Comparison of ENCODE assay signal across 34 mouse cellular contexts in genomic region chr16:42291572-42291971, GRCm38 (mm10). TPM values are rescaled to one million over a fixed set of nuclear protein-coding genes. Genes with fewer than 3 reads are reported as not detected.
DNase-seq lines count a peak whose midpoint lies in the region; ATAC-seq and TF ChIP-seq lines count a peak whose summit lies in the region.
"Had no signal": no experiment of that assay in that cellular context is flagged by ENCODE, and none has a peak within 500 bp of the region (broad histone marks: within the 10 kb centered on the region; RNA-seq: fewer than 3 reads in every experiment).

No protein-coding gene starts in this region.

- 76% methylated on average over 8 of the region's 8 CpGs for WGBS in hindbrain, embryonic 13.5 days
- 74% methylated on average over 8 of the region's 8 CpGs for WGBS in hindbrain, embryonic 10.5 days
- WGBS in midbrain, embryonic 12.5 days = 66% methylated on average over 8 of the region's 8 CpGs
- 43% methylated on average over 8 of the region's 8 CpGs for WGBS in midbrain, postnatal 0 days

- no peaks in the 10 kb centered on the region for H3K9me3 ChIP-seq in hindbrain, embryonic 13.5 days
- H3K9me3 ChIP-seq in hindbrain, embryonic 10.5 days = no peaks in the 10 kb centered on the region
- no peaks in the 10 kb centered on the region for H3K9me3 ChIP-seq in midbrain, embryonic 12.5 days
- no peaks in the 10 kb centered on the region for H3K9me3 ChIP-seq in midbrain, postnatal 0 days (ENCODE audit: low read length)
- H3K9me3 ChIP-seq: embryonic facial prominence, embryonic 13.5 days; forebrain, embryonic 10.5 days; heart, embryonic 10.5 days; heart, embryonic 15.5 days; intestine, embryonic 15.5 days had no signal

- no peak overlapping the region for H3K4me3 ChIP-seq in hindbrain, embryonic 13.5 days
- no peak overlapping the region for H3K4me3 ChIP-seq in hindbrain, embryonic 10.5 days
- H3K4me3 ChIP-seq in midbrain, embryonic 12.5 days = no peak overlapping the region
- no peak overlapping the region for H3K4me3 ChIP-seq in midbrain, postnatal 0 days (ENCODE audit: low read depth, low read length)
- H3K4me3 ChIP-seq: embryonic facial prominence, embryonic 13.5 days; forebrain, embryonic 10.5 days; heart, embryonic 10.5 days; heart, embryonic 15.5 days; intestine, embryonic 15.5 days; layer of hippocampus, adult 2 months; myocyte had no signal

- no peak overlapping the region for H3K4me2 ChIP-seq in hindbrain, embryonic 13.5 days
- H3K4me2 ChIP-seq in midbrain, embryonic 12.5 days (replicated peaks) = no peak overlapping the region
- no peak overlapping the region for H3K4me2 ChIP-seq in midbrain, postnatal 0 days (ENCODE audit: low read depth, low read length, poor library complexity, severe bottlenecking)
- H3K4me2 ChIP-seq: embryonic facial prominence, embryonic 13.5 days; heart, embryonic 15.5 days; hindbrain, embryonic 14.5 days; intestine, embryonic 15.5 days; lung, embryonic 14.5 days had no signal

- H3K4me1 ChIP-seq in hindbrain, embryonic 13.5 days (replicated peaks) = peaks cover 8% of the 10 kb centered on the region
- H3K4me1 ChIP-seq in hindbrain, embryonic 10.5 days (replicated peaks) = no peaks in the 10 kb centered on the region
- H3K4me1 ChIP-seq in midbrain, embryonic 12.5 days = no peaks in the 10 kb centered on the region
- H3K4me1 ChIP-seq in midbrain, postnatal 0 days (ENCODE audit: insufficient read depth, low read length) = no peaks in the 10 kb centered on the region
- H3K4me1 ChIP-seq: embryonic facial prominence, embryonic 13.5 days; forebrain, embryonic 10.5 days; heart, embryonic 10.5 days; heart, embryonic 15.5 days; intestine, embryonic 15.5 days had no signal

- H3K27ac ChIP-seq in hindbrain, embryonic 13.5 days = peak overlapping the region; percentile 40
- no peak overlapping the region for H3K27ac ChIP-seq in hindbrain, embryonic 10.5 days
- H3K27ac ChIP-seq in midbrain, embryonic 12.5 days (replicated peaks) = no peak overlapping the region
- H3K27ac ChIP-seq in midbrain, postnatal 0 days (ENCODE audit: low read depth, low read length) = no peak overlapping the region
- H3K27ac ChIP-seq: embryonic facial prominence, embryonic 13.5 days; forebrain, embryonic 10.5 days; heart, embryonic 10.5 days; heart, embryonic 15.5 days; hindbrain, embryonic 14.5 days; intestine, embryonic 15.5 days; layer of hippocampus, adult 2 months; liver, embryonic 14.5 days; stomach, postnatal 0 days had no signal

- no peaks in the 10 kb centered on the region for H3K27me3 ChIP-seq in hindbrain, embryonic 13.5 days
- no peaks in the 10 kb centered on the region for H3K27me3 ChIP-seq in hindbrain, embryonic 10.5 days (ENCODE audit: insufficient read depth, poor library complexity, severe bottlenecking)
- H3K27me3 ChIP-seq in midbrain, embryonic 12.5 days = no peaks in the 10 kb centered on the region
- no peaks in the 10 kb centered on the region for H3K27me3 ChIP-seq in midbrain, postnatal 0 days (ENCODE audit: insufficient read depth, low read length)
- H3K27me3 ChIP-seq: embryonic facial prominence, embryonic 13.5 days; heart, embryonic 15.5 days; intestine, embryonic 15.5 days had no signal

- no peak for TF ChIP-seq CTCF in brain, embryonic 14.5 days (IDR thresholded peaks at IDR 0.05; ENCODE audit: borderline replicate concordance, extremely low read depth, insufficient read depth, insufficient read length)
- TF ChIP-seq CTCF in midbrain, postnatal 0 days (IDR thresholded peaks at IDR 0.05) = no peak

- TF ChIP-seq POLR2A in brain, embryonic 14.5 days (IDR thresholded peaks at IDR 0.05; ENCODE audit: borderline replicate concordance, extremely low read depth, insufficient read depth, insufficient read length, poor library complexity, severe bottlenecking) = no peak

- H3K9ac ChIP-seq in hindbrain, embryonic 13.5 days = no peak overlapping the region
- no peak overlapping the region for H3K9ac ChIP-seq in midbrain, embryonic 12.5 days (replicated peaks)
- H3K9ac ChIP-seq in midbrain, postnatal 0 days (replicated peaks; ENCODE audit: low read length, poor library complexity, severe bottlenecking) = no peak overlapping the region
- H3K9ac ChIP-seq: embryonic facial prominence, embryonic 13.5 days; heart, embryonic 15.5 days; hindbrain, embryonic 14.5 days; intestine, embryonic 15.5 days; liver, embryonic 14.5 days; lung, embryonic 14.5 days had no signal

- ATAC-seq in hindbrain, embryonic 13.5 days (ENCODE audit: low FRiP score) = peak; percentile 57; the same call in 1 of the 2 replicates
- ATAC-seq in midbrain, embryonic 12.5 days (ENCODE audit: low FRiP score, low read depth) = 0 out of 2 replicates have a peak, but pooled peaks have one; percentile 30
- 0 out of 2 replicates have a peak, but pooled peaks have one; percentile 16 for ATAC-seq in midbrain, postnatal 0 days (ENCODE audit: low FRiP score)
- ATAC-seq in granulocyte monocyte progenitor cell, adult 5-6 weeks (replicated peaks; ENCODE audit: poor library complexity, severe bottlenecking) = no peak
- ATAC-seq: intestine, embryonic 15.5 days; Patski had no signal

- no peak for DNase-seq in hindbrain, embryonic 10.5 days (ENCODE audit: low spot score)
- peak; percentile 25 for DNase-seq in brain, embryonic 14.5 days (ENCODE audit: low read depth)
- DNase-seq in midbrain, postnatal 0 days (ENCODE audit: low spot score) = no peak
- no peak for DNase-seq in lung, adult 18-20 months
- DNase-seq: adrenal gland, postnatal 10 days; cerebellum, adult 11 months; cerebellum, postnatal 10 days; gastrocnemius, postnatal 14 days; kidney, adult 2 months; kidney, postnatal 36 days; layer of hippocampus, postnatal 36 days; liver; lung, embryonic 14.5 days; lung, postnatal 14 days; right cerebral cortex, adult 18-20 months; spleen, adult 18-20 months; thymus, adult 18-20 months; thymus, postnatal 25 days had no signal

- H3K36me3 ChIP-seq in hindbrain, embryonic 13.5 days = peaks cover 7% of the 10 kb centered on the region
- H3K36me3 ChIP-seq in hindbrain, embryonic 10.5 days = peaks cover 6% of the 10 kb centered on the region; the same call in 1 of the 2 replicates
- no peaks in the 10 kb centered on the region for H3K36me3 ChIP-seq in midbrain, embryonic 12.5 days
- H3K36me3 ChIP-seq in midbrain, postnatal 0 days (ENCODE audit: insufficient read depth, low read length) = peaks cover 3% of the 10 kb centered on the region; the same call in 1 of the 2 replicates
- H3K36me3 ChIP-seq: forebrain, embryonic 10.5 days; heart, embryonic 15.5 days; intestine, embryonic 15.5 days had no signal

RNA-seq across cellular contexts. Expression of gene Gap43, which starts 48.9 kb away (rescaled TPM):
- 994 and 1,047 TPM in 2 replicates for polyA plus RNA-seq in hindbrain, embryonic 13.5 days (2015; fragmentation: Nextera tagmentation; extraction: Ambion mirVana)
- 160 and 277 TPM in 2 replicates for polyA plus RNA-seq in hindbrain, embryonic 10.5 days (2016; fragmentation: Nextera tagmentation; extraction: Ambion mirVana)
- polyA plus RNA-seq in brain, embryonic 14.5 days (2012; rRNA removed) = 655 and 1,129 TPM in 2 replicates
- polyA plus RNA-seq in midbrain, embryonic 12.5 days (2016; fragmentation: Nextera tagmentation; extraction: Ambion mirVana) = 356 and 360 TPM in 2 replicates
- total RNA-seq in midbrain, postnatal 0 days (2014; rRNA removed) = 874 and 1,101 TPM in 2 replicates
- 2,398 and 2,505 TPM in 2 replicates for polyA plus RNA-seq in midbrain, postnatal 0 days (2015; fragmentation: Nextera tagmentation; extraction: Ambion mirVana)
- not detected in 2 replicates for total RNA-seq in granulocyte monocyte progenitor cell, adult 5-6 weeks (2014; fragmentation: Nextera tagmentation)
- not detected in 2 replicates for total RNA-seq in granulocyte monocyte progenitor cell, adult 5-6 weeks (2017)
- total RNA-seq: common myeloid progenitor, adult 5-6 weeks; MEL had no signal
- polyA plus RNA-seq: Patski had no signal
